Mouse (Mus musculus) lung, adult 2 months (tissue): ENCODE data around the gene Tom1. TPM values are rescaled to one million over a fixed set of nuclear protein-coding genes. Genes with fewer than 3 reads are reported as not detected.

Experiments
- DNase-seq: peaks from one replicate; pipeline ENCODE4 v3.0.0; 2022
- H3K4me1 ChIP-seq: fragments of 200-500 bp; 2 replicates; pipeline ENCODE4 v1.6.1; 2011; ENCODE audit warnings: low read length; ENCODE audit not compliant: control insufficient read depth, insufficient read depth
- H3K4me3 ChIP-seq: fragments of 200-500 bp; replicated peaks from 2 replicates; pipeline ENCODE3; 2011; ENCODE audit warnings: low read depth, mild to moderate bottlenecking, control low read depth, low read length; ENCODE audit errors: extremely low read depth
- CTCF ChIP-seq: fragments of 200-500 bp; IDR thresholded peaks from 2 replicates; pipeline ENCODE4 v1.5.1; 2011; ENCODE audit warnings: mild to moderate bottlenecking, low read length, control low read depth; ENCODE audit not compliant: insufficient read depth
- POLR2A ChIP-seq: fragments of 200-500 bp; IDR thresholded peaks from 2 replicates; pipeline ENCODE4 v1.6.1; 2011; ENCODE audit warnings: low read depth, mild to moderate bottlenecking, control low read depth, low read length, borderline replicate concordance; ENCODE audit errors: extremely low read depth
- WGBS: fragments of 180-500 bp; shearing (Covaris S2); methylation state at CpG from one replicate; pipeline ENCODE4 v1.1.7; 2018; 5-methylcytosine and 5-hydroxymethylcytosine counted together
- polyA plus RNA-seq: library from polyadenylated mRNA; depleted of rRNA; stranded (reverse); fragments of >200 nt; gene quantifications from 2 replicates; pipeline ENCODE4 v1.2.3, GENCODE M21; 2012

Tom1 gene
- polyA plus RNA-seq, 1 experiment, result 66.5 TPM

DNA sequence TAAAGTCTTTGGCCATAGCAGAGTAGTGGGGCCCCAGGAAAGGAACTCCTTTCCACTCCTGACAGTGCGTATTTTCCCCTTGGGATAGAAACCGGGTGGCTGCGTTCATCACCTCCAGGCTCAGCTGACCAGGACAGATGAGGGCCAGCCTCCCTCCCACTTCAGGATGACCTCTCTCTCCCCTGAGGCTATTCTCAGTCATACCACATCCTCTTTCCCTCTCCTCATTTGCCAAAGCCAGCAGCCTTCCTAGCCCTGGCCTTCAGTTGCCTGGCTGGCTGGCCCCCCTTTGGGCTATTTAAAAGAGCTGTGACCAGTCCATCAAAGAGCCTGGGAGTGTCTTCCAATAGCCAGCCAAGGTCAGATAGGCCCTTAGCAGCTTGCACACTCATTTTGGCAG is 29.8 kb downstream of the Tom1 start:
- no peak for TF ChIP-seq POLR2A
- no peak for TF ChIP-seq CTCF
- Histone ChIP-seq H3K4me1 (no peaks in the 10 kb centered on the region), H3K4me3 (no peak overlapping the region)
- 71% methylated on average over 3 of the region's 3 CpGs for WGBS
- DNase-seq, result no peak

DNA sequence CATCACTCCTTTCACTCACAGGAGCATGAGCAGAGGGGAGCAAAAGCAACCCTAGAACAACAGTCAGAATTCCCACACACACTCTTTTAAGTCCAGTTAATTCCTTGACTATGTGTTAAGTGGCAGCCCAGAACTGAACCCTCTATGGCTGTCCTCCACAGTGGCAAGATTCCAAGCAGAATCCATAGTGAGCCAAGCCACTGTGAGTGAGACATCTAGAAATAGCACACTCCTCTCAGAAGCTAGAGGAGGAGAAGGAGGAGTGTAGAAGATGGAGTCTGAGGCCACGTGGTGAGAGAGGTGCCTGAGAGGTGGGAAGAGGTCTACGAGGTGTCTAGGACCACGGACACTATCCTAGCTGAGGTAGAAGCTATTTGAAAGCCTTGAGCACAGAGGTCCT is 31.3 kb downstream of the Tom1 start:
- WGBS, result 74% methylated on average over 3 of the region's 3 CpGs
- DNase-seq, result no peak
- Histone ChIP-seq H3K4me1 (no peaks in the 10 kb centered on the region), H3K4me3 (no peak overlapping the region)
- TF ChIP-seq POLR2A (no peak), CTCF (no peak)

- TF ChIP-seq POLR2A (no peak), CTCF (no peak)
- Histone ChIP-seq H3K4me1 (no peaks in the 10 kb centered on the region), H3K4me3 (no peak overlapping the region)
- whole genome bisulfite sequencing, result 57% methylated on average over 6 of the region's 6 CpGs
- DNase-seq, result no peak
These were observed 33.8 kb downstream of the Tom1 start for GRCm38 (mm10) chr8:75067287-75067686.

DNA sequence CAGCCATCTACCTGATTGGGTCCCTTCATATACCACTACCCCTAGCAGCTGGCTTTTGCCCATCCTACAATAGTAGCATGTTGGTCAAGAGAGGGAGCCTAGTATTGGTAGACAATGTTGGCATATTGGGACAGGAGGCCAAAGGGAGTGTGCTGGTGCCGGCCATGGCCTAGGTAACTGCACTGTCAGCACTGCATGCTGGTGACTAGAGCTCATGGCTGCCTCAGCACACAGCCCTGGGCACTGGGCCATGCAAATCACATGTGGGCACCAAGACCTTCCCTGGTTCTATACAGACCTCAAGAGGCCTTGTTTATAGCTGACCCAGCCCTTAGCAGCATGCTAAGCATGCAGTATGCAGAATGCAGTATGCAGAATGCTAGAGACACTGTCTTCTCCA is 36.8 kb downstream of the Tom1 start:
- 84% methylated on average over 1 of the region's 1 CpGs for WGBS

GRCm38 (mm10) chr8:75071627-75072346 is 38.3 kb downstream of the Tom1 start:
- TF ChIP-seq CTCF (peak; percentile 96), POLR2A (no peak)
- Histone ChIP-seq H3K4me3 (no peak overlapping the region), H3K4me1 (no peaks in the 10 kb centered on the region)
- 16% methylated on average over 4 of the region's 4 CpGs for WGBS
- peak; percentile 76 for DNase-seq

More for the DNA sequence above, 36.8 kb downstream of the Tom1 start:
- DNase-seq, result no peak
- no peaks in the 10 kb centered on the region for H3K4me1 ChIP-seq
- TF ChIP-seq CTCF, result no peak
- no peak for TF ChIP-seq POLR2A
- H3K4me3 ChIP-seq, result no peak overlapping the region

GRCm38 (mm10) chr8:75074876-75075275 is 41.4 kb downstream of the Tom1 start:
- DNase-seq, result no peak
- no peak for TF ChIP-seq CTCF
- TF ChIP-seq POLR2A, result no peak
- WGBS, result 69% methylated on average over 1 of the region's 1 CpGs
- Histone ChIP-seq H3K4me3 (no peak overlapping the region), H3K4me1 (no peaks in the 10 kb centered on the region)

GRCm38 (mm10) chr8:75078215-75078614 is 44.7 kb downstream of the Tom1 start:
- no peak for DNase-seq
- 59% methylated on average over 1 of the region's 1 CpGs for WGBS
- peaks cover 2% of the 10 kb centered on the region; the same call in 1 of the 2 replicates for H3K4me1 ChIP-seq
- no peak overlapping the region for H3K4me3 ChIP-seq
- no peak for TF ChIP-seq CTCF
- no peak for TF ChIP-seq POLR2A

DNA sequence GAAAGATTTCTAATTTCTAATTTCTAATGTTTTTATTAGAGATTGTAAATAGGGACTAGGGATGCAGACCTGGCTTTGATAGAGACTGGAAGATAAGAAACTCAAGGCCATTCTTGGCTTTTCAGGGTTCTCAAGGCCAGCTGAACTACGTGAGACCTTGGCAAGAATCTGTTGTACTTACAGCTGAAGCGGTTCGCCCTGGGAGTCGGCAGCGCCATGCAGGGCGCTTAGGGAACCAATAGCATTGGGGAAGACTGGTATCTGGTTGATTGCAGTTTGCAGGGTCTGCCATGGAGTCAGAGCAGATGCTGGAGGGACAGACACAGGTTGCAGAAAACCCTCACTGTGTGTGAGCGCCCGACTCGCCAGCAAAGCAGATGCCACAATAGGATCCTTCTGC is 45.3 kb downstream of the Tom1 start:
- Histone ChIP-seq H3K4me3 (no peak overlapping the region), H3K4me1 (peaks cover 2% of the 10 kb centered on the region; the same call in 1 of the 2 replicates)
- no peak for TF ChIP-seq CTCF
- no peak for TF ChIP-seq POLR2A
- 93% methylated on average over 9 of the region's 9 CpGs for WGBS
- DNase-seq, result no peak

- DNase-seq, result no peak
- no peak overlapping the region for H3K4me3 ChIP-seq
- 71% methylated on average over 9 of the region's 9 CpGs for WGBS
- peaks cover 12% of the 10 kb centered on the region for H3K4me1 ChIP-seq
- no peak for TF ChIP-seq CTCF
- TF ChIP-seq POLR2A, result no peak
These were observed 48.0 kb downstream of the Tom1 start for GRCm38 (mm10) chr8:75081364-75082040.

DNA sequence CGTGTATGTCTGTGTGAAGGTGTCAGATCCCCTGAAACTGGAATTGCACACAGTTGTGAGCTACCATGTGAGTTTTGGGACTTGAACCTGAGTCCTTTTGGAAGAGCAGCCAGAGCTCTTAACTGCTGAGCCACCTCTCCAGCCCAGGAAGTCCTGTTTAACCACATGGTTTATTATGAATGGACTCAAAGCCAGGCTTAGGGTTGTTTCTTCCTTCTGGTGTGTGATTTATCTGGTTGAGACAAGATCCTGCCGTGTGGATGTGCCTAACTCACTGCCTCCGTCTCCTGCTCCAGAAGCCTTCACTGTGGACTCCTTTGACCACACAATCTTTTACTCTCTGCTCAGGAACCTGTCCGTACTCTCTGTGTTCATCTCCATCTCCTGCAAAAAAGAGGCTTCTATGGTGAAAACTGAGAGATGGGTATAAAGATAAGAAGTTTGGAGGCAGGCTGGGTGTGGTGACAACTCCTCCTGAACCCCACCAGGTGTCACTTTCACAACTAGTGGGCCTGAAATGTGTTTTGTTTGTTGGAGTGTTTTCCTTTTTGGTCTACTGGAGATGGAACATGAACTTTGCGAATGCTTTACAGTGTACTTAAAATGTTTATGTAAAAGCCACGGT is 48.8 kb downstream of the Tom1 start:
- WGBS, result 56% methylated on average over 6 of the region's 6 CpGs
- H3K4me3 ChIP-seq, result no peak overlapping the region
- TF ChIP-seq CTCF, result no peak
- no peak for TF ChIP-seq POLR2A
- no peak for DNase-seq
- peaks cover 13% of the 10 kb centered on the region for H3K4me1 ChIP-seq
